Mouse (Mus musculus) testis, postnatal 10 days (tissue): Measurements from ENCODE around the gene Slc18a2.

Experiments used
- DNase-seq: peaks from one replicate; pipeline ENCODE4 v3.0.0; 2021; ENCODE audit warnings: low spot score

The Slc18a2 gene

DNA sequence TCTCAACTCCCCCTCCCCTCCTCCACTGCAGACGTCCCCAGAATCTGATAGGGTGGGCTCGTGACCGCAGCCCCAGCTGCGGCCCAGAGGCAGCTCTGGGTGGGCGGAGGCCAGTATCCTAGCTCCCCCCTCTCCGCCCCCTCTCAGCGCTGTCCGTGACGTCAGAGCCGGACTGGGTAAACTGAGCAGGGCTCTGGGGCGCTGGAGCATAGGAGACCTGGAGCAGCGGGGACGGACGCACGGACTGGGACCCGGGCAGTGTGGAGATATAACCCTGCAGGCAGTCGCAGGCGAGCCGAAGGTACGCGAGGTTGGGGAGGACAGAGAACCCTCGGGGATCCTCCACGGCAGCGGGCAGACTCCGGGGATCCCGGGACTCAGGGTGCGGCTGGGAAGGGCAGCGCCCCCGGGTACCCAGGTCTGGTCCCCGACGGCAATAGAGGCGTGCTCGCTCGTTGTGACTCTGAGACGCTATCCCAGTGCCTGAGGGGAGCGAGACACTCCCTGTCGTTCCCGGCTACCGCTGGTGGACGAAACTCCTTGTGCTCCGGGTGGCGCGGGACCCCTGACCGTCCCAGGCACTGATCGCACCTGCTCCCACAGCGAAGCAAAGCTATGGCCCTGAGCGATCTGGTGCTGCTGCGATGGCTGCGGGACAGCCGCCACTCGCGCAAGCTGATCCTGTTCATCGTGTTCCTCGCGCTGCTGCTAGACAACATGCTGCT lies at the start of gene Slc18a2:
Gene Slc18a2, plus strand, starts transcription at position 179 of the 725 bp plus-strand sequence.
- no peak for DNase-seq

DNA sequence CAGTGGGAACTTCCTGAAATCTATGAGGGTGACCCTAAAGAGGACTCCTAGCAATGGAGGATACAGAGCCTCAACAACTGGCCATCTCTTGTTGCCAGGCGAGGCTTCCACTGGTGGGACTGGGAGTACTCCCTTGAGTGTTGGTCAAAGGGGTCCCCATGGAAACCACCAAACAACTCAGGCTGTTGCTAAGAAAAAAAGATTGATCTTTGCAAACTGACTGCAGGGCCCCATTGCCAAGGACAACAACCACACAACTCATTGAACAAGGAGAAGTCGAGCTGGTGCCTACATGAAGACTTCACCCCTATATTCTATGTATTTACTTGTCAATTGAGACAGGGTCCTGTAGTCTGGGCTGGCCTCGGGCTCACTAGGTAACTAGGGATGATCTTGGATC lies 43.8 kb upstream of the Slc18a2 start:
- peak; percentile 11 for DNase-seq

DNA sequence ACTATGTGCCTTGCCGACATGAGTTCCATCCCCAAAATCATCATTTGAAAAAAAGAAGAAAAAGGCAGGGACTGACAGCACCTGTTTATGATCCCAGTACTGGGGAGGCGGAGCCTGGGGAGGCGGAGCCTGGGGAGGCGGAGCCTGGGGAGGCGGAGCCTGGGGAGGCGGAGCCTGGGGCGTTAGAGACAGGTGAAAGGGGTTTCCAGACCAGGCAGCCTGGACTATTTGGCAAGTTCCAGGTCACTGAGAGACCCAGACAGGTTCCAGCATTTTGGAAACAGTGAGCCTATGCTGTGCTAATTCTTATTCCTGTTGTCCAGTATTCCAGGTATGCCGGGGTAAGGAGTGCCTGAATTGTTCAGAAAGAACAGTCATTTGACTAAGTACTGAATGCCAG lies 41.7 kb upstream of the Slc18a2 start, which contains the start of gene Kcnk18:
Gene Kcnk18, plus strand, starts transcription at position 224 of the 400 bp plus-strand sequence.
- DNase-seq = peak; percentile 41

DNA sequence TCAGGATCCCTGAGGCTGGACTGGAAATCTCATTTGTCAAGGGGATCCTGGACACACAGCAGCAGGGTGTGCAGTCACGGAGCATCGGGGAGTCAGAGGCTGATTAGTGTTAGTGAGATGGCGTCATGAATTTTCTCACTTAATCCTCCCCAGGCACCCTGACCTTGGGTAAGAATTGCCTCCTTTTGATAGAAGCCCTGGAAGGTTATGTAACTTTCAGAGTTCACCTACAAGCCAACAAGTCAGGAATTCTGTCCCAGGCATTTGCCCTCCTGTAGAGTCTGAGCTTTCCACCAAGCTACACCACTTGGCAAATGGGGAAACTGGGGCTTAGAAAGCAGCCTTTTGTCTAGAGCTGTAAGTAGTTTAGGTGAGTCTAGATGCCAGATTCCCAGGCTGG lies 39.6 kb upstream of the Slc18a2 start:
- no peak for DNase-seq

- peak; percentile 16 for DNase-seq
These were observed 32.3 kb upstream of the Slc18a2 start for GRCm38 (mm10) chr19:59228376-59228775.

GRCm38 (mm10) chr19:59232786-59233185 lies 27.9 kb upstream of the Slc18a2 start:
- peak; percentile 29 for DNase-seq

DNA sequence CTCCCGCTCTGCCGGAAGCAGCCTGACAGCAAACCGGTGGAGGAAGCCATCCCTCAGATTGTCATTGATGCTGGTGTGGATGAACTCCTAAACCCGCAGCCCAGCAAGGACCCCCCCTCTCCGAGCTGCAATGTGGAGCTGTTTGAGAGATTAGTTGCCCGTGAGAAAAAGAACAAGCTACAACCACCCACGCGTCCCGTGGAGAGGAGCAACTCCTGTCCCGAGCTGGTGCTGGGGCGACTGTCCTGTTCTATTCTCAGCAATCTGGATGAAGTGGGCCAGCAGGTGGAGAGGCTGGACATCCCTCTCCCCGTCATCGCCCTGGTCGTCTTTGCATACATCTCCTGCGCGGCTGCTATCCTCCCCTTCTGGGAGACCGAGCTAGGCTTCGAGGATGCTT lies 25.7 kb upstream of the Slc18a2 start:
- no peak for DNase-seq

DNA sequence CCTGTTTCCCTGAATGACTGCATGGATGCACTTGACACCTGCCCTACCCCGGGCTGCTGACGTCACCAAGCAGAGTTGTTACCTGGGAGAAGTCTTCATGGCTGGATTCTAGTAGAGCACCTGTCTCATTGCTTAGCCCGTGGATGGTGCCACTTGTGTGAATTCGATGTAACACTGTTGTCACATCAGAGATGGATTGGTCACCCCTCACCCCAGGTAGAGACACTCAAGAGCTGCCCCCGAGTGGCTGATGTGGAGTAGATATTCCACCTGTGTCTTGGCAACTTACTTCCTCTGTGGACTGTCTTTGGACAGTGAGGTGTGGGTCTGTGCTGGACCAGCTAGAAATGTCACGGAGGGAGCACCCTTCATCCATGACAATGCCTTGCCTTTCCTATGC lies 24.6 kb upstream of the Slc18a2 start:
- no peak for DNase-seq

DNA sequence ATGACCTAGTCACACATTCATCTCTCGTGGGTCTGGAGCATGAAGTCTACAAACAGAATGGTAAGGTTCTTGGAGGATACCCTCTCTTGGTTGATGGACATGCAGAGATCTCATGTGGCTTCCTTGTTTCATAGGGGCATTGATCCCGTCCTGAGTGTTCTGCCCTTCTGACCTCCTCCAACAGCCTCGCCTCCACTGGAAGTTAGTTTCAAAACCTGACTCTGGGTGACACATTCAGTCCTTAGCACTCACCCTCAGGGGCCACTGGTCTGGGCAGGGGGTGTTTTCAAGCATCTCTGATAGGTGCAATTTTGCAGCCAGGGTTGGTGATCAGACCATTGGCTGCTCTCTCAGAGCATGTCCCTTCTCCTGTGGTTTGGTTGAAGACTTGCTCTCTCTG lies 22.1 kb upstream of the Slc18a2 start:
- peak; percentile 28 for DNase-seq

- peak; percentile 93 for DNase-seq
These were observed 21.4 kb upstream of the Slc18a2 start for GRCm38 (mm10) chr19:59239124-59239817.

DNA sequence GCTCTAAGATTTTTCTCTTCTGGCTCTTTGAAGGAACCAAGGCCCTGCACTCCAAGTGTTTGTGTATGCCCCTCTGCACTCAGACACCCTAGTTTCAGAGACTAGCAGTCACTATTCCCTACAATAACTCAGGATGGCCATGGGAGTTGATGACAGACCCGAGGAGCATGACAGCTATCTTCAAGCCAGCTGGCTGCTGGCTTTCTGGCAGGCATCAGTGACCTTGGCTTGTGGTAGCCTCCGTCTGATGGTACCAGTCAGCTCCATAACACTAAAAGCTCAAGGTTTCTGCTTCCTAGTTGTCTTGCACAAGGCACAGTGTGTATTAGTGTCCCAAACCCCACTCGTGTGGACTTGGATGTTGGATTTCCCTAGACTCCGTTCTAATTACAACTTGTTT lies 18.7 kb upstream of the Slc18a2 start:
- no peak for DNase-seq

DNA sequence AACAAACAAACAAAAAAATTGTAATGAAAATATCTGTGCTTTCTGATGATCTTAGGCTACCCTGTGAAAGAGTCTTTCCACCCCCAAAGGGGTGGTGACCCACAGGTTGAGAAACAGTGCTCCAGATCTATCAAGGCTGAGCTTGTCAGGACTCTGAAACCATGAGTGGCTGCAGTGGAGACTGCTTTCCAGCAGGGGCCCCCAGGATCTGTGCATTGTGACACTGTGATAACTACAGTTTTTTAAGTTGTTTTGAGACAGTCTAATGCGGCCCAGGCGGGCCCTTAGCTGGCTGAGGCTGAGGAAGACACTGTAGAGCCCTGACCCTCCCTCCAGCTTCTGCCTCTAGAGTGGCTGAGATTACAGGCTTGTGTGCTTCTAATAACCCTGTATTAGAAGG lies 17.6 kb upstream of the Slc18a2 start:
- DNase-seq = no peak

- DNase-seq = no peak
These were observed 12.6 kb upstream of the Slc18a2 start for GRCm38 (mm10) chr19:59248144-59248543.

DNA sequence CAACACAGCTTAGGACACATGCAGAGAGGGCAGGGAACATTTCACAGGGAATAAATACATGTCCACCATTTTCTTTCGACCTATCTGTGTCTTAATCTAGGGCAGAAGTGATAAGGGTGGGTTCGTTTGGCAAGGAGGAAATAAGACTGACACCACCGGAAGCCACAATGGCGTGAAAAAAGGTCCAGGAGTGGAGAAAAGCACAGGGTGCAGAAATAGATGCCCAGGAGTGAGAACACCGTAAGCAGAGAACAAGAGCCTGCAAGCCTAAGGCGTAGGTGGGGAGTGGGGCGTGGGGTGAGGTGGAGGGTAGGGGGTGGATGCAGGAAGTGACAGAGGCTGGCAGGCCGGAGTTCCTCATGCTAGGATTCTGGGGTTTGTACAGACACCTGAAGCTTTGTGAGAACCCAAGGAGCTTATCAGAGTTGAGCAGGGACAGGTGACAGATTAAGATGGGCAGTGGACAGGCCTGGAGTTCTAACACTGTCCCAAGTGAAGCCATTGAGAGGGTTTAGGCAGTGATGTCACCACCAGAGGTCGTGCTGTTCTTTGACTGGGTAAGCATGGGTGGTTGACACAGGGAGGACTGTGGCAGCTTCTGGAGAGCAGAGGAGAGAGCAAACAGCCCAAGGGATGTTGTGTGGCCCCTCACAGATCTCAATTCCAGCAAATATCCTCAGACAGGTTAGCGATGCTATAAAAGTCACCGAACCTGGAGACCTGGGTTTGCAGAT lies 12.0 kb upstream of the Slc18a2 start:
- no peak for DNase-seq

DNA sequence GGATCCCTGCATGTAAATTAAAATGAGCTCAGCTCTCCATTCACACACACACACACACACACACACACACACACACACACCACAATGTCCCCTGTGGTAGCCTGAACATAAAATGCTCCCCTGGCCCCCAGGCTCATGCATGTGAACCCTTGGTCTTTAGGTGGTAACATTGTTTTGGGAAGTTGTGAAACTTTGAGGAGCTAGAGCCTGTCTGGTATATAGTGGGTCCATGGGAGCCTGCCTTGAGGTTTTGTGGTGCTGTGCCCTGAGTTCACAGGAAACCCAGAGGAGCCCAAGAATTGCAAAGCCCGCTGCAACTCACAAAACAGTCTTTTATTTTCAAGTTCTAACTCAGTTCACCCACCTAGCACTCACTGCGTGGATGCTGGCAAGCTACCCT lies 8.0 kb upstream of the Slc18a2 start:
- no peak for DNase-seq

GRCm38 (mm10) chr19:59259633-59260032 lies 1.1 kb upstream of the Slc18a2 start:
- no peak for DNase-seq

- no peak for DNase-seq
These were observed 908 bp downstream of the Slc18a2 start for GRCm38 (mm10) chr19:59261604-59262003.

DNA sequence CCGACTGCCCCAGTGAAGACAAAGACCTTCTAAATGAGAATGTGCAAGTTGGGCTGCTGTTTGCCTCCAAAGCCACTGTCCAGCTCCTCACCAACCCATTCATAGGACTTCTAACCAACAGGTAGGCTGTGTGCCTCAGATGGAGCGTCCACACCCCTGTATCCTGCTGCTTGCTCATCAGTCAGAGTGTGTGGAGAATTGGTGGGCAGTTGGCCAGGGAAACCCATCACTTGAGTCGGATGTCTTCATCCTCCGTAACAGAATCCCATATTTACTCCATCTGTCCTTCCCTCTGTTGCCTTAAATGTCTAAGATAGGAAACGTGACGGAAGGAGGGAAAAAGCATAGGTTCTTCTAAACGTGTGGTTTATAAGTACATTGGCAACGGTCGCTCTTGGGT lies 2.5 kb downstream of the Slc18a2 start:
- no peak for DNase-seq

- no peak for DNase-seq
These were observed 4.3 kb downstream of the Slc18a2 start for GRCm38 (mm10) chr19:59264838-59265532.

- DNase-seq = no peak
These were observed 5.2 kb downstream of the Slc18a2 start for GRCm38 (mm10) chr19:59265907-59266306.

- no peak for DNase-seq
These were observed 6.8 kb downstream of the Slc18a2 start for GRCm38 (mm10) chr19:59267417-59267963.

DNA sequence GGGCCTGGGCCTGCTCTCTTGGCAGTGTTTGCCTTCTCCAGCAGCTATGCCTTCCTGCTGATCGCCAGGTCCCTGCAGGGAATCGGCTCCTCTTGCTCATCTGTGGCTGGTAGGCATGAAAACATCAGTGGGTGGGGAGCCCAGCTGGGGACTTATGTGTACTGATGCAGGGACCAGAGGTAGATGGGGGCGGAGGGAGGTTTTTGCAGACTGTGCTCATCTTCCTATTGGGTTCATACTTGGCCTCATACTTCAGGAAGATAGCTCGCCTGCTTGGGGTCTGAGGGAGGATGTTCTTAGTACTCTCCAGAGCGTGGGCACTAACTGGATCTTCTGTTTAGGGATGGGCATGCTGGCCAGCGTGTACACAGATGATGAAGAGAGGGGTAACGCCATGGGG lies 12.5 kb downstream of the Slc18a2 start:
- no peak for DNase-seq
